Mouse (Mus musculus) cortical plate, adult 2 months (tissue): ENCODE measurements around the gene Limk2.

Experiments
- CTCF ChIP-seq: fragments of 200-500 bp; IDR thresholded peaks from 2 replicates; pipeline ENCODE4 v1.5.1; 2011; ENCODE audit warnings: mild to moderate bottlenecking, control low read depth, low read length; ENCODE audit not compliant: insufficient read depth; ENCODE audit errors: extremely low read depth
- POLR2A ChIP-seq: fragments of 200-500 bp; IDR thresholded peaks from 2 replicates; pipeline ENCODE4 v1.6.1; 2011; ENCODE audit warnings: mild to moderate bottlenecking, low read length, control low read depth; ENCODE audit not compliant: insufficient read depth; ENCODE audit errors: extremely low read depth

- no peak for TF ChIP-seq POLR2A
- TF ChIP-seq CTCF, result no peak
Measured at GRCm38 (mm10) chr11:3373591-3374292, 35.2 kb downstream of the Limk2 start.
